Mouse (Mus musculus): Measurements from ENCODE around the gene Phf24. TPM values are rescaled to one million over a fixed set of nuclear protein-coding genes. Genes with fewer than 3 reads are reported as not detected.
A peak's percentile ranks its signal among the peaks of the same experiment; 100 is the strongest.

Gene Phf24
- polyA plus RNA-seq, 1 experiment from 2014 or later, result 1.5 TPM

GRCm38 (mm10) chr4:42886926-42887325 lies 29.5 kb upstream of the Phf24 start:
- DNase-seq (ENCODE audit: low spot score), result no peak
- Histone ChIP-seq H3K27ac (no peak overlapping the region), H3K36me3 (no peaks in the 10 kb centered on the region), H3K4me3 (no peak overlapping the region), H3K9me3 (no peaks in the 10 kb centered on the region), H3K27me3 (ENCODE audit: insufficient read depth, poor library complexity, severe bottlenecking) (peaks cover 3% of the 10 kb centered on the region; the same call in 1 of the 2 replicates), H3K4me1 (no peaks in the 10 kb centered on the region)
- WGBS, result 88% methylated on average over 6 of the region's 6 CpGs

GRCm38 (mm10) chr4:42888806-42889205 lies 27.7 kb upstream of the Phf24 start:
- 84% methylated on average over 6 of the region's 6 CpGs for WGBS
- H3K9me3 ChIP-seq, result no peaks in the 10 kb centered on the region
- peaks cover 3% of the 10 kb centered on the region; the same call in 1 of the 2 replicates for H3K27me3 ChIP-seq (ENCODE audit: insufficient read depth, poor library complexity, severe bottlenecking)
- H3K27ac ChIP-seq, result no peak overlapping the region
- H3K36me3 ChIP-seq, result no peaks in the 10 kb centered on the region
- H3K4me1 ChIP-seq, result no peaks in the 10 kb centered on the region
- DNase-seq (ENCODE audit: low spot score), result no peak
- no peak overlapping the region for H3K4me3 ChIP-seq

DNA sequence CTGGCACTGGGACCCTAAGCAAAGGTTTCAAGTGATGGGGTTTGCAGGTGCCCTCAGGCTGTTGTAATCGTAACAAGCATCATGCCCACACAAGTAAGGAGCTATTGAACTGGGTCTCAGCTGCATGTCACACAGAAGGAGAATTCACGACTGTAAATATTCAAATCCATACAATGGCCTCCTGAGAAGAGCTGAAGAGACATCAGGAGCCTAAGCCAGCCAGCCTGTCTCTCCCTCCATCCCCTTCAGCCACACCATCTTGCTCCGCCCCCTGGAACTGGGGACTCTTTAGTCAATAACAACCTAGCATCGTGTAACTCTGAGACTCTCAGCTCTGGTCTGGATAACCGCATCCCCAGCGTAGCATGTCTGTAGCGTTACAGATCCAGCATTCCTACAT lies 25.3 kb upstream of the Phf24 start:
- Histone ChIP-seq H3K36me3 (no peaks in the 10 kb centered on the region), H3K9me3 (no peaks in the 10 kb centered on the region), H3K4me1 (no peaks in the 10 kb centered on the region), H3K27ac (no peak overlapping the region), H3K4me3 (no peak overlapping the region), H3K27me3 (ENCODE audit: insufficient read depth, poor library complexity, severe bottlenecking) (peaks cover 3% of the 10 kb centered on the region; the same call in 1 of the 2 replicates)
- WGBS, result 62% methylated on average over 7 of the region's 7 CpGs
- no peak for DNase-seq (ENCODE audit: low spot score)

DNA sequence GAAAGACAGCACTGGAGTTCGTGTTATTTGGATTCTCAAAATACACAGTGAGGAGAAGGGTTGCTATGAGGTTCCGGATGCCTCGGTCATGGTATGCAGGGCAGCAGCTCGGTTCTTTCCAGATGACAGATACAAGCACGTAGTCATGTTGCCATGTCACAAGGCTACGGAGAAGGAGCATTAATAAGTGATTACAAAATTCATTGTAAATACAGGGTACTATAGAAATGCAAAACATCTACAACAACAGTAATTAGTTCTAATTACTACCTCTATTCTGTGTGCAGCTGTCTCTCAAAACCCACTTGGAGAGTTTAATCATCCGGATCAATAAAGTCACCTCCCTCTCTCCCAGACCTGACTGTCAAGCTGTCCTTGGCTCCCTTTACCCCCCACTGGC lies 21.3 kb upstream of the Phf24 start:
- 82% methylated on average over 7 of the region's 7 CpGs for WGBS
- Histone ChIP-seq H3K9me3 (no peaks in the 10 kb centered on the region), H3K36me3 (no peaks in the 10 kb centered on the region), H3K27me3 (ENCODE audit: insufficient read depth, poor library complexity, severe bottlenecking) (no peaks in the 10 kb centered on the region), H3K27ac (no peak overlapping the region), H3K4me3 (no peak overlapping the region), H3K4me1 (no peaks in the 10 kb centered on the region)
- DNase-seq (ENCODE audit: low spot score), result no peak

GRCm38 (mm10) chr4:42898914-42899313 lies 17.5 kb upstream of the Phf24 start:
- Histone ChIP-seq H3K27ac (no peak overlapping the region), H3K4me3 (no peak overlapping the region), H3K9me3 (no peaks in the 10 kb centered on the region), H3K27me3 (ENCODE audit: insufficient read depth, poor library complexity, severe bottlenecking) (no peaks in the 10 kb centered on the region; the same call in 1 of the 2 replicates), H3K4me1 (no peaks in the 10 kb centered on the region), H3K36me3 (no peaks in the 10 kb centered on the region)
- DNase-seq (ENCODE audit: low spot score), result no peak
- WGBS, result 35% methylated on average over 3 of the region's 3 CpGs

DNA sequence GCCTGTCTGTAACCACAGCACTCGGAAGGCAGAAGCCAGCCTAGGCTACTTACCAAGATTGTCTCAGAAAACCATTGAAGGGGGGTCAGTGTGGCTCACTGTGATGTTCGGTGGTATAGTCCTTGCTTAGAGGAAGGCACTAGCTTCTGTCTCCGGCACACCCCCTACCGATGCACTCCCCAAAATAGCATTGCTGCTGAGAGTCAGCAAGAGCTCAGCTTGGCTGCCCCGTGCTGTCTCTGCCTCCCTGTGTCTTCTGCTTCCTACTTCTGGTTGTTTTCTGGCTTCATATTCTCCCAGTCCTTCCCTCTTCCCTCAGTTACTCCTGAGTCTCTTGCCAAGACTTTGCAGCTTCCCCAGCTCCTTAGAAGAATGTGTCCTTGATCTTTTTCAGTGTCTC lies 15.6 kb upstream of the Phf24 start:
- no peak for DNase-seq (ENCODE audit: low spot score)
- 63% methylated on average over 5 of the region's 5 CpGs for WGBS
- no peaks in the 10 kb centered on the region; the same call in 1 of the 2 replicates for H3K27me3 ChIP-seq (ENCODE audit: insufficient read depth, poor library complexity, severe bottlenecking)
- no peaks in the 10 kb centered on the region for H3K9me3 ChIP-seq
- H3K27ac ChIP-seq, result no peak overlapping the region
- no peaks in the 10 kb centered on the region for H3K4me1 ChIP-seq
- no peaks in the 10 kb centered on the region for H3K36me3 ChIP-seq
- no peak overlapping the region for H3K4me3 ChIP-seq

- no peaks in the 10 kb centered on the region for H3K36me3 ChIP-seq
- no peak overlapping the region for H3K27ac ChIP-seq
- H3K27me3 ChIP-seq (ENCODE audit: insufficient read depth, poor library complexity, severe bottlenecking), result no peaks in the 10 kb centered on the region; the same call in 1 of the 2 replicates
- H3K4me1 ChIP-seq, result no peaks in the 10 kb centered on the region
- no peak overlapping the region for H3K4me3 ChIP-seq
- no peak for DNase-seq (ENCODE audit: low spot score)
- H3K9me3 ChIP-seq, result no peaks in the 10 kb centered on the region
- WGBS, result 55% methylated on average over 9 of the region's 9 CpGs
Measured at GRCm38 (mm10) chr4:42902174-42902573, 14.3 kb upstream of the Phf24 start.

GRCm38 (mm10) chr4:42902730-42903129 lies 13.7 kb upstream of the Phf24 start:
- Histone ChIP-seq H3K4me3 (no peak overlapping the region), H3K27ac (no peak overlapping the region), H3K4me1 (no peaks in the 10 kb centered on the region), H3K9me3 (no peaks in the 10 kb centered on the region), H3K36me3 (no peaks in the 10 kb centered on the region), H3K27me3 (ENCODE audit: insufficient read depth, poor library complexity, severe bottlenecking) (no peaks in the 10 kb centered on the region; the same call in 1 of the 2 replicates)
- WGBS, result 83% methylated on average over 5 of the region's 5 CpGs
- DNase-seq (ENCODE audit: low spot score), result peak; percentile 68

DNA sequence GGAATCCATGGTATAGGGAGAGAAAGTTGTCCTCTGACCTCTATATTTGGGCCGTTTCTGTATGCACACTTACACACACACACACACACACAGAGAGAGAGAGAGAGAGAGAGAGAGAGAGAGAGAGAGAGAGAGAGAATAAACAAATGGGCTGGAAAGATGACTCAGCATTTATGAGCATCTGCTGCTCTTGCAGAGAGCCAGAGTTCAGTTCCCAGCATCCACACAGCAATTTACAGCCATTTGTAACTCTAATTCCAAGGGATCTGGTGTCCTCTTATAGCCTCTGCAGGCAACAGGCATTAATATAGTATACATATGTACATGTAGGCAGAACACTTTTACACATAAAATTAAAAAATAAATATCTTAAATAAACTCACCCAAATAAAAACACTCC lies 12.5 kb upstream of the Phf24 start:
- H3K4me1 ChIP-seq, result no peaks in the 10 kb centered on the region
- no peaks in the 10 kb centered on the region; the same call in 1 of the 2 replicates for H3K27me3 ChIP-seq (ENCODE audit: insufficient read depth, poor library complexity, severe bottlenecking)
- H3K9me3 ChIP-seq, result no peaks in the 10 kb centered on the region
- WGBS, result 90% methylated on average over 1 of the region's 1 CpGs
- no peak overlapping the region for H3K27ac ChIP-seq
- no peak overlapping the region for H3K4me3 ChIP-seq
- no peaks in the 10 kb centered on the region for H3K36me3 ChIP-seq
- DNase-seq (ENCODE audit: low spot score), result peak; percentile 14

DNA sequence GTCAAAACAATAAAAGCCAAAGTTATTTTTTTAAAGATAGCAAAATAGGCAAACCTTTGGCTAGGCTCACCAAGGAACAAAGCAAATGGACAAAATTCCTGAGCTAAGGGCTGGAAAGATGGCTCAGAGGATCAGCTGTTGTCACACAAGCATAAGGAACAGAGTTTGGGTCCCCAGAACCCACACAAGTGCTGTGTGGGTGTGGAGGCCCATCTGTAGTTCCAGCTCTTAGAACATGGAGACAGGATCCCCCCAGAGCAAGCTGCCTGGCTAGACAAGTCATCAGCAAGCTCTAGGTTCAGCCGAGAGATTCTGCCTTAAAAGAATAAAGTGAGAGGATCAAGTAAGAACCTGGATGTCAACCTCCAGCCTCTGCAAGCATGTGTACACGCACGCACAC lies 11.9 kb upstream of the Phf24 start:
- Histone ChIP-seq H3K27ac (no peak overlapping the region), H3K36me3 (no peaks in the 10 kb centered on the region), H3K27me3 (ENCODE audit: insufficient read depth, poor library complexity, severe bottlenecking) (no peaks in the 10 kb centered on the region; the same call in 1 of the 2 replicates), H3K9me3 (no peaks in the 10 kb centered on the region), H3K4me1 (no peaks in the 10 kb centered on the region), H3K4me3 (no peak overlapping the region)
- WGBS, result 86% methylated on average over 3 of the region's 3 CpGs
- DNase-seq (ENCODE audit: low spot score), result peak; percentile 46

GRCm38 (mm10) chr4:42904966-42905365 lies 11.5 kb upstream of the Phf24 start:
- WGBS, result 81% methylated on average over 6 of the region's 6 CpGs
- Histone ChIP-seq H3K36me3 (no peaks in the 10 kb centered on the region), H3K4me3 (no peak overlapping the region), H3K9me3 (no peaks in the 10 kb centered on the region), H3K27me3 (ENCODE audit: insufficient read depth, poor library complexity, severe bottlenecking) (no peaks in the 10 kb centered on the region; the same call in 1 of the 2 replicates), H3K4me1 (no peaks in the 10 kb centered on the region), H3K27ac (no peak overlapping the region)
- DNase-seq (ENCODE audit: low spot score), result no peak

- WGBS, result 34% methylated on average over 10 of the region's 10 CpGs
- Histone ChIP-seq H3K27me3 (ENCODE audit: insufficient read depth, poor library complexity, severe bottlenecking) (peaks cover 63% of the 10 kb centered on the region), H3K4me3 (no peak overlapping the region), H3K27ac (no peak overlapping the region), H3K36me3 (no peaks in the 10 kb centered on the region), H3K9me3 (no peaks in the 10 kb centered on the region), H3K4me1 (peaks cover 14% of the 10 kb centered on the region)
- peak; percentile 55 for DNase-seq (ENCODE audit: low spot score)
Measured at GRCm38 (mm10) chr4:42913391-42913790, 3.1 kb upstream of the Phf24 start.

GRCm38 (mm10) chr4:42915311-42915710 lies 1.1 kb upstream of the Phf24 start:
- Histone ChIP-seq H3K9me3 (no peaks in the 10 kb centered on the region), H3K4me1 (peaks cover 14% of the 10 kb centered on the region), H3K4me3 (no peak overlapping the region), H3K36me3 (no peaks in the 10 kb centered on the region), H3K27me3 (ENCODE audit: insufficient read depth, poor library complexity, severe bottlenecking) (peaks cover 74% of the 10 kb centered on the region), H3K27ac (no peak overlapping the region)
- 80% methylated on average over 12 of the region's 12 CpGs for WGBS
- DNase-seq (ENCODE audit: low spot score), result peak; percentile 61

- WGBS, result 87% methylated on average over 1 of the region's 1 CpGs
- no peaks in the 10 kb centered on the region for H3K36me3 ChIP-seq
- DNase-seq (ENCODE audit: low spot score), result peak; percentile 14
- H3K9me3 ChIP-seq, result no peaks in the 10 kb centered on the region
- peaks cover 14% of the 10 kb centered on the region for H3K4me1 ChIP-seq
- H3K27ac ChIP-seq, result no peak overlapping the region
- H3K4me3 ChIP-seq, result peak overlapping the region; percentile 74; the same call in 1 of the 2 replicates
- H3K27me3 ChIP-seq (ENCODE audit: insufficient read depth, poor library complexity, severe bottlenecking), result peaks cover 81% of the 10 kb centered on the region
Measured at GRCm38 (mm10) chr4:42915966-42916365, 494 bp upstream of the Phf24 start.

Measured in heart, embryonic 10.5 days (tissue).